Mouse (Mus musculus) midbrain, postnatal 0 days (tissue): Measurements from ENCODE around the gene Urgcp. TPM values are rescaled to one million over a fixed set of nuclear protein-coding genes. Genes with fewer than 3 reads are reported as not detected.

Source experiments
- ATAC-seq: fragments of 200-750 bp; cut with Nextera tagmentation; 2 replicates; pipeline ENCODE4 v1.8.0; 2017; ENCODE audit warnings: moderate number of reproducible peaks, mild to moderate bottlenecking, moderate TSS enrichment, moderate library complexity; ENCODE audit not compliant: low FRiP score
- DNase-seq: peaks from one replicate; pipeline ENCODE4 v3.0.0-alpha.2; 2015; ENCODE audit warnings: low spot score
- H3K27ac ChIP-seq: fragments of 300-500 bp; sonication (generic); 2 replicates; pipeline ENCODE4 v1.5.1; 2014; ENCODE audit warnings: low read depth, mild to moderate bottlenecking, low read length, mixed read lengths
- H3K27me3 ChIP-seq: fragments of 300-500 bp; sonication (generic); 2 replicates; pipeline ENCODE4 v1.6.1; 2014; ENCODE audit warnings: low read length, control low read depth, mixed read lengths; ENCODE audit not compliant: insufficient read depth
- H3K36me3 ChIP-seq: fragments of 300-500 bp; sonication (generic); 2 replicates; pipeline ENCODE4 v1.6.1; 2014; ENCODE audit warnings: low read length, control low read depth, mixed read lengths; ENCODE audit not compliant: insufficient read depth
- H3K4me1 ChIP-seq: fragments of 300-500 bp; sonication (generic); 2 replicates; pipeline ENCODE4 v1.6.1; 2014; ENCODE audit warnings: mild to moderate bottlenecking, control low read depth, antibody characterized with exemption, low read length, mixed read lengths; ENCODE audit not compliant: insufficient read depth
- H3K4me2 ChIP-seq: fragments of 300-500 bp; sonication (generic); 2 replicates; pipeline ENCODE4 v1.6.1; 2014; ENCODE audit warnings: low read depth, mild to moderate bottlenecking, low read length, mixed read lengths; ENCODE audit not compliant: poor library complexity, severe bottlenecking
- H3K4me3 ChIP-seq: fragments of 300-500 bp; sonication (generic); 2 replicates; pipeline ENCODE4 v1.5.1; 2014; ENCODE audit warnings: low read depth, mild to moderate bottlenecking, low read length, moderate library complexity
- H3K9ac ChIP-seq: fragments of 300-500 bp; sonication (generic); replicated peaks from 2 replicates; pipeline ENCODE4 v1.6.1; 2014; ENCODE audit warnings: mild to moderate bottlenecking, low read length, moderate library complexity, mixed read lengths; ENCODE audit not compliant: poor library complexity, severe bottlenecking
- H3K9me3 ChIP-seq: fragments of 300-500 bp; sonication (generic); 2 replicates; pipeline ENCODE4 v1.6.1; 2016; ENCODE audit warnings: low read length, control low read depth
- CTCF ChIP-seq: IDR thresholded peaks from 2 replicates; pipeline ENCODE4 v1.5.1; 2016; ENCODE audit warnings: antibody characterized with exemption, mild to moderate bottlenecking
- WGBS: fragments of 180-500 bp; shearing (Covaris S2); extraction: QIAGEN DNeasy Blood & Tissue Kit; methylation state at CpG from one replicate; pipeline ENCODE4 v1.1.7; 2014; 5-methylcytosine and 5-hydroxymethylcytosine counted together
- polyA plus RNA-seq: library from polyadenylated mRNA; unstranded; fragments of >200 nt; fragmentation: Nextera tagmentation; extraction: Ambion mirVana; gene quantifications from 2 replicates; pipeline ENCODE4 v1.2.1, GENCODE M21; 2015
- total RNA-seq: library from RNA; depleted of rRNA; stranded (reverse); fragments of >200 nt; gene quantifications from 2 replicates; pipeline ENCODE4 v1.2.3, GENCODE M21; 2014

The Urgcp gene
- total and polyA plus RNA-seq, 2 experiments from 2014 or later = 34.2 to 53.9 TPM

DNA sequence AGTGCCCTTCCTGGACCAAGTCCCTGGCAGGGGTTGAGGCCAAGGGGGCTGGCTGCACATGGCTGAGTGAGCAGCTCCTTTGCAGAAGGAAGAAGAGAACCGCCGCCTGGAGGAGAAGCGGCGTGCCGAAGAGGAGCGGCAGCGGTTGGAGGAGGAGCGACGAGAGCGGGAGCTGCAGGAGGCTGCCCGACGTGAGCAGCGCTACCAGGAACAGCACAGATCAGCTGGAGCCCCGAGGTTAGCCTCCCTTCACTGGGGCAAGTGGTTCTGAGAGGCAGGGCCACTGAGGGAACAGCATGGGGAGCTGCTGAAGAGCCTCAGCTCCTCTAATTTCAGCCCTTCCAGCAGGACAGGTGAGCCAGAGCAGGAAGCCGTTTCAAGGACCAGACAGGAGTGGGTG, 34.8 kb upstream of the Urgcp start:
- Histone ChIP-seq H3K27ac (no peak overlapping the region), H3K27me3 (no peaks in the 10 kb centered on the region), H3K9me3 (no peaks in the 10 kb centered on the region), H3K9ac (no peak overlapping the region), H3K4me1 (no peaks in the 10 kb centered on the region), H3K4me3 (no peak overlapping the region), H3K36me3 (peaks cover 88% of the 10 kb centered on the region), H3K4me2 (no peak overlapping the region)
- no peak for TF ChIP-seq CTCF
- DNase-seq = no peak
- no peak for ATAC-seq
- WGBS = 84% methylated on average over 15 of the region's 15 CpGs

DNA sequence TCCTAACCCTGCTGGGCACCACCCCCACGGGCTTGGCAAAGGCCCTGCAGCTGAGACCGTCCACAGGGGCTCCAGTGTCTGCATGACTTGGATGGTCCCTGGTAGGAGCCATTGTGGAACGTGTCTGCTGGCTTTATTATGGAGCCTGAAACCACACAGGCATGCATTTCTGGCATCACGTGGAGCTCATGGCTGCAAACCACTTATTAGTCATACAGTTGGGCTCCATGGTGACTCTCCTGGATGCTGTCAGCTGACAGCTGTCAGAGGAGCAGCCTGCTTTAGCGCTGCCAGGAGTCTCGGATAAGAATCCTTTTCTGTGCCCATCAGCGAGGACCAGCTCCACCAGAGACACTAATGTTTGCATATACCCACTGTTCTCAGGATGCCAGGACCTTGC, 33.5 kb upstream of the Urgcp start:
- Histone ChIP-seq H3K4me3 (no peak overlapping the region), H3K4me2 (no peak overlapping the region), H3K27ac (no peak overlapping the region), H3K36me3 (peaks cover 82% of the 10 kb centered on the region), H3K4me1 (no peaks in the 10 kb centered on the region), H3K9me3 (no peaks in the 10 kb centered on the region), H3K9ac (no peak overlapping the region), H3K27me3 (no peaks in the 10 kb centered on the region)
- TF ChIP-seq CTCF = no peak
- 85% methylated on average over 7 of the region's 7 CpGs for WGBS
- DNase-seq = peak; percentile 39
- no peak for ATAC-seq

DNA sequence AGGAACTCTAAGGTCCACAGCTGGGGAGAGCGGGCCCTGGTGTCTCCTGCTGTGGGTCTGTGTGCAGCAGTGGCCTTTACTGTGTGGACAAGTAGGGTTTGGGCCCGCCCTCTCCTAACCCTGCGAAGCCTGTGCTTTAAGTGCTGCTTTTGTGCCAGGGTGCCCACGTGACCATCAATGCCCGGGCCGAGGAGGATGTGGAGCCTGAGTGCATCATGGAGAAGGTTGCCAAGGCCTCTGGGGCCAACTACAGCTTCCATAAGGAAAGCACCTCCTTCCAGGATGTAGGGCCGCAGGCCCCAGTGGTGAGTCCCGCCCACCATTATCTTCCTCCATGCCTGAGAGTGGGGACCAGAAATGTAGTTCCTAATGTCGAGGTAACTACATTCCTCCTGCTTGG, 33.1 kb upstream of the Urgcp start:
- H3K4me3 ChIP-seq = no peak overlapping the region
- peaks cover 78% of the 10 kb centered on the region for H3K36me3 ChIP-seq
- no peaks in the 10 kb centered on the region for H3K9me3 ChIP-seq
- no peaks in the 10 kb centered on the region for H3K27me3 ChIP-seq
- no peaks in the 10 kb centered on the region for H3K4me1 ChIP-seq
- no peak overlapping the region for H3K27ac ChIP-seq
- no peak for TF ChIP-seq CTCF
- DNase-seq (no peak), ATAC-seq (no peak)
- no peak overlapping the region for H3K9ac ChIP-seq
- H3K4me2 ChIP-seq = no peak overlapping the region
- WGBS = 93% methylated on average over 9 of the region's 9 CpGs

GRCm38 (mm10) chr11:5790431-5790830, 28.3 kb upstream of the Urgcp start:
- Histone ChIP-seq H3K4me2 (no peak overlapping the region), H3K4me3 (no peak overlapping the region), H3K9ac (no peak overlapping the region), H3K27ac (no peak overlapping the region), H3K27me3 (no peaks in the 10 kb centered on the region), H3K4me1 (peaks cover 14% of the 10 kb centered on the region; the same call in 1 of the 2 replicates), H3K9me3 (no peaks in the 10 kb centered on the region), H3K36me3 (peaks cover 34% of the 10 kb centered on the region)
- TF ChIP-seq CTCF = no peak
- WGBS = 91% methylated on average over 1 of the region's 1 CpGs
- DNase-seq = no peak
- no peak for ATAC-seq

- Histone ChIP-seq H3K27ac (no peak overlapping the region; the same call in 1 of the 2 replicates), H3K4me1 (peaks cover 14% of the 10 kb centered on the region; the same call in 1 of the 2 replicates), H3K36me3 (peaks cover 29% of the 10 kb centered on the region), H3K4me2 (0 out of 2 replicates have a peak overlapping the region, but pooled peaks have one; percentile 55), H3K27me3 (no peaks in the 10 kb centered on the region), H3K4me3 (no peak overlapping the region), H3K9me3 (no peaks in the 10 kb centered on the region), H3K9ac (no peak overlapping the region)
- WGBS = 93% methylated on average over 3 of the region's 3 CpGs
- DNase-seq (no peak), ATAC-seq (no peak)
- no peak for TF ChIP-seq CTCF
Observed at GRCm38 (mm10) chr11:5789754-5790333, 27.7 kb upstream of the Urgcp start.

DNA sequence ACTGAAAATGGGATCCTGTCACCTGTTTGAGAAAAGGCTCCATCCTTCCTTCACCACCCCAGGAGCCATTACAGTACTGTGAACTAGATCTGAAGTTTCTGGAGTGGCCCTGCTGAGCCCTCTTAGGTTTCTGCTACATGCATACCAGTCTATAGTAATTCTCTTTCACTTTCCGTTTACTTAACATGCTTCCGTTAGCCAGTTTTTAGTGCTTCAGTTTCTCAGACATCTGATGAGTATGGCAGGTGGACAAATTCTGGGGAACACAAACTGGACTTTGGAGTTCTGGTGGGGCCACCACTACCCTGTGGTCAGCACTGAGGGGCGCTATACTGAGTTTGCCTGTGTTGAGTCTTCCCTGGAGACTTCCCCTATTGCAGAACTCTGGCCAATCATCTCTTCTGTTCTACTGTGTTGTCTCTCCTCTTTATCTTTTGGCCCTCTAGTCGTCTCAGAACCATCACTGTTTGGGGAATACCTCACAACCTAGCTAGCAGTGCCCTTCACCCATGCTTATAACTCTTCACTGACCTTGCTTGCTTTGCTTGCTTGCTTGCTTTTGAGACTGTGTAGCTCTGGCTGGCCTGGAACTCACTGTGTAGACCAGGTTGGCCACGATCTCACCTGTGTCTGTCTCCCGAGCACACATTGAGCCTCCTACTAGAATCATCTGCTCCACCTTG, 27.0 kb upstream of the Urgcp start:
- Histone ChIP-seq H3K4me1 (peaks cover 14% of the 10 kb centered on the region; the same call in 1 of the 2 replicates), H3K9ac (peak overlapping the region; percentile 78), H3K4me3 (peak overlapping the region; percentile 61), H3K27ac (peak overlapping the region; percentile 88), H3K36me3 (peaks cover 22% of the 10 kb centered on the region), H3K27me3 (no peaks in the 10 kb centered on the region), H3K9me3 (no peaks in the 10 kb centered on the region), H3K4me2 (peak overlapping the region; percentile 55)
- 78% methylated on average over 6 of the region's 6 CpGs for WGBS
- no peak for DNase-seq
- no peak for ATAC-seq
- TF ChIP-seq CTCF = peak; percentile 44
